In genomic region chr9:57910254-57911160, GRCm38 (mm10) we compare ENCODE assay signal across 8 mouse cellular contexts. TPM values are rescaled to one million over a fixed set of nuclear protein-coding genes. Genes with fewer than 3 reads are reported as not detected.
DNase-seq lines count a peak whose midpoint lies in the region; ATAC-seq and TF ChIP-seq lines count a peak whose summit lies in the region.

TSS of gene Ubl7 (plus strand) at chr9:57910979.

- H3K9ac ChIP-seq in forebrain, embryonic 12.5 days: peak within 1 kb of the TSS; percentile 72
- peak within 1 kb of the TSS; percentile 69 for H3K9ac ChIP-seq in heart, postnatal 0 days (replicated peaks; ENCODE audit: low read depth, low read length)
- H3K9ac ChIP-seq in liver, embryonic 16.5 days (ENCODE audit: low read depth, low read length): peak within 1 kb of the TSS; percentile 76
- H3K9ac ChIP-seq in neural tube, embryonic 13.5 days: peak within 1 kb of the TSS; percentile 86

- no peak for TF ChIP-seq CTCF in E14TG2a.4 (conservative IDR thresholded peaks at IDR 0.05; ENCODE audit: low read length)
- no peak for TF ChIP-seq CTCF in heart, postnatal 0 days (IDR thresholded peaks at IDR 0.05; ENCODE audit: low read depth)
- no peak for TF ChIP-seq CTCF in testis, adult 2 months (IDR thresholded peaks at IDR 0.05; ENCODE audit: control insufficient read depth, insufficient read depth, insufficient replicate concordance, low read depth, low read length)

- H3K36me3 ChIP-seq in E14TG2a.4 (ENCODE audit: insufficient read depth, low read length): peaks cover 24% of the 10 kb centered on the region
- peaks cover 9% of the 10 kb centered on the region; the same call in 1 of the 2 replicates for H3K36me3 ChIP-seq in forebrain, embryonic 12.5 days (replicated peaks)
- peaks cover 16% of the 10 kb centered on the region for H3K36me3 ChIP-seq in heart, postnatal 0 days (replicated peaks; ENCODE audit: control insufficient read depth, insufficient read depth, low read length)
- no peaks in the 10 kb centered on the region for H3K36me3 ChIP-seq in liver, embryonic 16.5 days (ENCODE audit: control insufficient read depth, insufficient read depth)
- H3K36me3 ChIP-seq in neural tube, embryonic 13.5 days: peaks cover 9% of the 10 kb centered on the region
- no peaks in the 10 kb centered on the region for H3K36me3 ChIP-seq in testis, adult 2 months (ENCODE audit: control insufficient read depth, insufficient read depth, low read length)

- H3K27ac ChIP-seq in forebrain, embryonic 12.5 days: peak within 1 kb of the TSS; percentile 81
- H3K27ac ChIP-seq in heart, postnatal 0 days (ENCODE audit: low read depth): peak within 1 kb of the TSS; percentile 76
- peak within 1 kb of the TSS; percentile 61 for H3K27ac ChIP-seq in liver, embryonic 16.5 days (ENCODE audit: low read length)
- peak within 1 kb of the TSS; percentile 83 for H3K27ac ChIP-seq in neural tube, embryonic 13.5 days (replicated peaks)
- H3K27ac ChIP-seq in testis, adult 2 months (ENCODE audit: control insufficient read depth, insufficient read depth, low read depth, low read length): peak within 1 kb of the TSS; percentile 91

- H3K4me3 ChIP-seq in E14TG2a.4 (replicated peaks; ENCODE audit: low read length): peak within 1 kb of the TSS; percentile 87
- H3K4me3 ChIP-seq in forebrain, embryonic 12.5 days (replicated peaks): peak within 1 kb of the TSS; percentile 76
- peak within 1 kb of the TSS; percentile 73 for H3K4me3 ChIP-seq in heart, postnatal 0 days (ENCODE audit: low read depth, low read length)
- H3K4me3 ChIP-seq in liver, embryonic 16.5 days (ENCODE audit: low read depth, low read length): peak within 1 kb of the TSS; percentile 77
- H3K4me3 ChIP-seq in neural tube, embryonic 13.5 days: peak within 1 kb of the TSS; percentile 77
- peak within 1 kb of the TSS; percentile 95 for H3K4me3 ChIP-seq in testis, adult 2 months (ENCODE audit: control insufficient read depth, low read depth, low read length)

- peaks cover 15% of the 10 kb centered on the region for H3K4me1 ChIP-seq in E14TG2a.4 (replicated peaks; ENCODE audit: low read depth, low read length)
- peaks cover 16% of the 10 kb centered on the region for H3K4me1 ChIP-seq in forebrain, embryonic 12.5 days
- peaks cover 13% of the 10 kb centered on the region for H3K4me1 ChIP-seq in heart, postnatal 0 days (ENCODE audit: control insufficient read depth, insufficient read depth)
- H3K4me1 ChIP-seq in liver, embryonic 16.5 days (ENCODE audit: control insufficient read depth, low read depth, low read length): peaks cover 9% of the 10 kb centered on the region
- H3K4me1 ChIP-seq in neural tube, embryonic 13.5 days (replicated peaks): peaks cover 27% of the 10 kb centered on the region
- H3K4me1 ChIP-seq in testis, adult 2 months (ENCODE audit: control insufficient read depth, insufficient read depth, low read length): peaks cover 2% of the 10 kb centered on the region

- no peak for TF ChIP-seq EP300 in heart, postnatal 0 days (IDR thresholded peaks at IDR 0.05; ENCODE audit: low read depth)

- peak; percentile 91 for TF ChIP-seq POLR2A in testis, adult 2 months (IDR thresholded peaks at IDR 0.05; ENCODE audit: control insufficient read depth, low read depth, low read length)

- H3K27me3 ChIP-seq in E14TG2a.4 (ENCODE audit: insufficient read depth, low read length): no peaks in the 10 kb centered on the region
- no peaks in the 10 kb centered on the region for H3K27me3 ChIP-seq in forebrain, embryonic 12.5 days
- H3K27me3 ChIP-seq in heart, postnatal 0 days (ENCODE audit: control insufficient read depth, insufficient read depth, low read length): no peaks in the 10 kb centered on the region
- no peaks in the 10 kb centered on the region for H3K27me3 ChIP-seq in liver, embryonic 16.5 days (ENCODE audit: control insufficient read depth, insufficient read depth, low read depth, low read length)
- no peaks in the 10 kb centered on the region for H3K27me3 ChIP-seq in neural tube, embryonic 13.5 days
- H3K27me3 ChIP-seq in testis, adult 2 months (ENCODE audit: control insufficient read depth, insufficient read depth, low read length): no peaks in the 10 kb centered on the region

- peak within 1 kb of the TSS; percentile 73 for H3K4me2 ChIP-seq in forebrain, embryonic 12.5 days
- H3K4me2 ChIP-seq in heart, postnatal 0 days (ENCODE audit: low read depth, low read length): peak within 1 kb of the TSS; percentile 78
- H3K4me2 ChIP-seq in liver, embryonic 16.5 days (ENCODE audit: low read depth, low read length): peak within 1 kb of the TSS; percentile 82
- peak within 1 kb of the TSS; percentile 90 for H3K4me2 ChIP-seq in neural tube, embryonic 13.5 days

- WGBS in forebrain, embryonic 12.5 days: under 1% methylated on average over 47 of the region's 47 CpGs
- WGBS in heart, postnatal 0 days: 2% methylated on average over 46 of the region's 47 CpGs
- under 1% methylated on average over 47 of the region's 47 CpGs for WGBS in liver, embryonic 16.5 days (ENCODE audit: insufficient replicate concordance)
- under 1% methylated on average over 47 of the region's 47 CpGs for WGBS in neural tube, embryonic 13.5 days

- DNase-seq in c-Kit-positive CD71-positive TER-119-positive erythroid progenitor cells, embryonic 14.5 days (ENCODE audit: low spot score): peak; percentile 84
- peak; percentile 95 for DNase-seq in heart, postnatal 0 days (ENCODE audit: low spot score)
- peak; percentile 91 to 95 for DNase-seq in kidney, postnatal 4 days

- no peaks in the 10 kb centered on the region for H3K9me3 ChIP-seq in E14TG2a.4 (ENCODE audit: low read length)
- no peaks in the 10 kb centered on the region for H3K9me3 ChIP-seq in forebrain, embryonic 12.5 days
- H3K9me3 ChIP-seq in heart, postnatal 0 days (replicated peaks; ENCODE audit: control insufficient read depth, low read length): no peaks in the 10 kb centered on the region
- H3K9me3 ChIP-seq in liver, embryonic 16.5 days (replicated peaks; ENCODE audit: control insufficient read depth, low read length): no peaks in the 10 kb centered on the region
- no peaks in the 10 kb centered on the region for H3K9me3 ChIP-seq in neural tube, embryonic 13.5 days

- peak; percentile 94 for ATAC-seq in forebrain, embryonic 12.5 days (ENCODE audit: low FRiP score)
- peak; percentile 99 for ATAC-seq in heart, postnatal 0 days (ENCODE audit: insufficient read depth, low read depth)
- peak; percentile 96 for ATAC-seq in liver, embryonic 16.5 days (ENCODE audit: low read depth)
- peak; percentile 98 for ATAC-seq in neural tube, embryonic 13.5 days (ENCODE audit: low read depth)

RNA-seq across cellular contexts. Expression of gene Ubl7, which starts in this region (rescaled TPM):
- polyA plus RNA-seq in forebrain, embryonic 12.5 days (2016; fragmentation: Nextera tagmentation; extraction: Ambion mirVana): 129 and 138 TPM in 2 replicates
- 94.9 and 132 TPM in 2 replicates for total RNA-seq in heart, postnatal 0 days (2014; rRNA removed; ENCODE audit: low replicate concordance)
- 139 TPM in 2 replicates for polyA plus RNA-seq in heart, postnatal 0 days (2015; fragmentation: Nextera tagmentation; extraction: Ambion mirVana)
- polyA plus RNA-seq in liver, embryonic 16.5 days (2015; fragmentation: Nextera tagmentation; extraction: Ambion mirVana): 50.4 and 50.5 TPM in 2 replicates
- polyA plus RNA-seq in neural tube, embryonic 13.5 days (2015; fragmentation: Nextera tagmentation; extraction: Ambion mirVana): 149 and 166 TPM in 2 replicates
- polyA plus RNA-seq in testis, adult 2 months (2012; rRNA removed): 714 and 753 TPM in 2 replicates

Comparison
In these comparisons a context has a peak if more than half of its experiments do, and no peak if none do; other contexts are left out.
1. Peak in every context shown above with its lines: DNase-seq, ATAC-seq, H3K4me3 ChIP-seq and H3K27ac ChIP-seq.